Mouse (Mus musculus) embryonic facial prominence, embryonic 14.5 days (tissue): ENCODE results near the gene Abcg5. TPM values are rescaled to one million over a fixed set of nuclear protein-coding genes. Genes with fewer than 3 reads are reported as not detected.
A peak's percentile ranks its signal among the peaks of the same experiment; 100 is the strongest.

Experiments used
- ATAC-seq: fragments of 200-750 bp; cut with Nextera tagmentation; 2 replicates; pipeline ENCODE4 v1.8.0; 2017; ENCODE audit warnings: low read depth, moderate number of reproducible peaks, moderate TSS enrichment
- DNase-seq: peaks from one replicate; pipeline ENCODE4 v3.0.0-alpha.2; 2015; ENCODE audit warnings: low spot score
- H3K27ac ChIP-seq: fragments of 300-500 bp; sonication (generic); replicated peaks from 2 replicates; pipeline ENCODE4 v1.5.1; 2014; ENCODE audit warnings: low read depth, mild to moderate bottlenecking, low read length, moderate library complexity
- H3K27me3 ChIP-seq: fragments of 300-500 bp; sonication (generic); replicated peaks from 2 replicates; pipeline ENCODE4 v1.6.1; 2014; ENCODE audit warnings: low read length; ENCODE audit not compliant: control insufficient read depth, insufficient read depth
- H3K36me3 ChIP-seq: fragments of 300-500 bp; sonication (generic); 2 replicates; pipeline ENCODE4 v1.6.1; 2014; ENCODE audit warnings: low read length, mixed read lengths; ENCODE audit not compliant: control insufficient read depth, insufficient read depth
- H3K4me1 ChIP-seq: fragments of 300-500 bp; sonication (generic); 2 replicates; pipeline ENCODE4 v1.6.1; 2014; ENCODE audit warnings: antibody characterized with exemption, low read length; ENCODE audit not compliant: control insufficient read depth, insufficient read depth
- H3K4me2 ChIP-seq: fragments of 300-500 bp; sonication (generic); 2 replicates; pipeline ENCODE4 v1.6.1; 2014; ENCODE audit warnings: low read depth, mild to moderate bottlenecking, low read length, moderate library complexity, mixed read lengths
- H3K4me3 ChIP-seq: fragments of 300-500 bp; sonication (generic); 2 replicates; pipeline ENCODE4 v1.5.1; 2014; ENCODE audit warnings: low read depth, mild to moderate bottlenecking, low read length
- H3K9ac ChIP-seq: fragments of 300-500 bp; sonication (generic); 2 replicates; pipeline ENCODE4 v1.6.1; 2014; ENCODE audit warnings: low read depth, mild to moderate bottlenecking, low read length, moderate library complexity, mixed read lengths
- H3K9me3 ChIP-seq: fragments of 300-500 bp; sonication (generic); 2 replicates; pipeline ENCODE4 v1.6.1; 2016; ENCODE audit warnings: low read length; ENCODE audit not compliant: control insufficient read depth
- WGBS: fragments of 180-500 bp; shearing (Covaris S2); extraction: QIAGEN DNeasy Blood & Tissue Kit; methylation state at CpG from one replicate; pipeline ENCODE4 v1.1.7; 2014; 5-methylcytosine and 5-hydroxymethylcytosine counted together
- polyA plus RNA-seq: library from polyadenylated mRNA; unstranded; fragments of >200 nt; fragmentation: Nextera tagmentation; extraction: Ambion mirVana; gene quantifications from 2 replicates; pipeline ENCODE4 v1.2.1, GENCODE M21; 2014

Abcg5 gene
- polyA plus RNA-seq, 1 experiment from 2014 or later: 1.4 TPM

- H3K9me3 ChIP-seq: no peaks in the 10 kb centered on the region
- no peak overlapping the region for H3K4me2 ChIP-seq
- H3K4me3 ChIP-seq: no peak overlapping the region
- no peaks in the 10 kb centered on the region for H3K27me3 ChIP-seq
- no peak for ATAC-seq
- H3K27ac ChIP-seq: peak overlapping the region; percentile 74
- H3K36me3 ChIP-seq: 0 out of 2 replicates have a peak, but pooled peaks cover 20% of the 10 kb centered on the region
- no peak overlapping the region for H3K9ac ChIP-seq
- peaks cover 3% of the 10 kb centered on the region; the same call in 1 of the 2 replicates for H3K4me1 ChIP-seq
- 75% methylated on average over 4 of the region's 4 CpGs for WGBS
- no peak for DNase-seq
These were observed 60.8 kb downstream of the Abcg5 start for GRCm38 (mm10) chr17:84622028-84622427.

DNA sequence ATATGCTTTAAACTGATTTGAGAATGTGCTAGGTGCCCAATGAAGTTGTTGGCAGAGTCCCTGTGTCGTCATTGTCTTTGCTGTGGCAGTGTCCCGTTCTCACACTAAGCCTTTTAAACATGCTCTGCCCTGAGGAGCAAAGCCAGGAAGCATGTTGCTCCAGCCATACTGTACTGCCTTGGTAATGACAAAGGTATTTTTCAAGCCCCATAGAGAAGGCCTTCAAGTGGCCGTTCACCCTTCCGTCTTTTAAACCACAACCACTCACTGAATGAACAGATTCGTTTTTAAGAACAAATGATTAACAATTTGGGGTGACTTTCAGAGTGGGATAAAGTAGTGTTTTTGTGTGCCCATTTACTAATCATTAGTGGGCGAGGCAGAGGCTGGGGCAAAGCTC lies 61.6 kb downstream of the Abcg5 start:
- WGBS: 87% methylated on average over 6 of the region's 6 CpGs
- no peak overlapping the region for H3K4me3 ChIP-seq
- DNase-seq (no peak), ATAC-seq (no peak)
- H3K9ac ChIP-seq: no peak overlapping the region
- H3K36me3 ChIP-seq: 0 out of 2 replicates have a peak, but pooled peaks cover 20% of the 10 kb centered on the region
- no peak overlapping the region for H3K4me2 ChIP-seq
- H3K9me3 ChIP-seq: no peaks in the 10 kb centered on the region
- no peaks in the 10 kb centered on the region for H3K27me3 ChIP-seq
- H3K27ac ChIP-seq: no peak overlapping the region
- 0 out of 2 replicates have a peak, but pooled peaks cover 3% of the 10 kb centered on the region for H3K4me1 ChIP-seq

GRCm38 (mm10) chr17:84620610-84621009 lies 62.2 kb downstream of the Abcg5 start:
- Histone ChIP-seq H3K9me3 (no peaks in the 10 kb centered on the region), H3K36me3 (0 out of 2 replicates have a peak, but pooled peaks cover 20% of the 10 kb centered on the region), H3K4me3 (no peak overlapping the region), H3K27ac (no peak overlapping the region), H3K27me3 (no peaks in the 10 kb centered on the region), H3K4me2 (no peak overlapping the region), H3K4me1 (0 out of 2 replicates have a peak, but pooled peaks cover 3% of the 10 kb centered on the region), H3K9ac (no peak overlapping the region)
- 82% methylated on average over 6 of the region's 6 CpGs for WGBS
- DNase-seq: no peak
- ATAC-seq: no peak

DNA sequence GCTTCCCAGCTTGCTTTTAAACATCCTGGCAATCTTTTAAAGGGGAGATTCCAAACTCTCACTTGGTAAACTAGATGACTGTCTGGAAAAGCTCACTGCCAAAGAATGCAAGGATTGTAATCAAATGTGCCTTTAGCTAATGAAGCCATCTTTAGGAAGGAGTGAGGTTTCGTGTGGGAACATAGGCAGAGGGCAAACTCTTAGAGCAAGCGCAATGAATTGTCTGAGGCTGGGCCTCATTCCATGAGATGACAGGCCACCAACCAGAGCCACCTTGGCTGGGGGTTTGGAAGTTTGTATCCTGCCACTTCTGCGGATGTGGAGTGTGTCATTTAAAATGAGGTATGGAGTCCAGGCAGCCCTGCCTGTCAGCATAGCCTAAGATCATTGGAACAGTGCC lies 62.7 kb downstream of the Abcg5 start:
- Histone ChIP-seq H3K27me3 (no peaks in the 10 kb centered on the region), H3K27ac (no peak overlapping the region), H3K4me2 (no peak overlapping the region), H3K4me3 (no peak overlapping the region), H3K9me3 (no peaks in the 10 kb centered on the region), H3K4me1 (0 out of 2 replicates have a peak, but pooled peaks cover 3% of the 10 kb centered on the region), H3K9ac (no peak overlapping the region), H3K36me3 (0 out of 2 replicates have a peak, but pooled peaks cover 20% of the 10 kb centered on the region)
- no peak for ATAC-seq
- WGBS: 80% methylated on average over 3 of the region's 3 CpGs
- no peak for DNase-seq

DNA sequence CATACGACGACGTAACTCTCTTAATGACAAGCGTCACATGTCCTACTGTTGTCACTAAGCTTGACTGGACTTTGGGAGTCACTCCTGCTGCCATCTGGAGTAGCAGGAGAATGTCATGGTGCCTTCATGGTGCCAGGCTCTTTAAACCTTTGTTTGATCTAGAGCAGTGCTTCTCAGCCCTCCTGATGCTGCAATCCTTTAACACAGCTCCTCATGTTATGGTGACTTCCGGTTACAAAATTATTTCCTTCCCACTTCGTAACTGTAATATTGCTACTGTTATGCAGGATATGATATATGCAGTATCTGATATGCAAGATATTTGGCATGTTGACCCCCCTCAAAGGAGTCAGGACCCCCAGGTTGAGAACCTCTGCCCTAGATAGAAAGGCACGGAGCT lies 63.7 kb downstream of the Abcg5 start:
- Histone ChIP-seq H3K36me3 (peaks cover 29% of the 10 kb centered on the region; the same call in 1 of the 2 replicates), H3K4me3 (no peak overlapping the region), H3K9me3 (no peaks in the 10 kb centered on the region), H3K27ac (no peak overlapping the region), H3K4me2 (no peak overlapping the region), H3K9ac (no peak overlapping the region), H3K4me1 (0 out of 2 replicates have a peak, but pooled peaks cover 3% of the 10 kb centered on the region), H3K27me3 (no peaks in the 10 kb centered on the region)
- 81% methylated on average over 7 of the region's 7 CpGs for WGBS
- no peak for DNase-seq
- no peak for ATAC-seq

DNA sequence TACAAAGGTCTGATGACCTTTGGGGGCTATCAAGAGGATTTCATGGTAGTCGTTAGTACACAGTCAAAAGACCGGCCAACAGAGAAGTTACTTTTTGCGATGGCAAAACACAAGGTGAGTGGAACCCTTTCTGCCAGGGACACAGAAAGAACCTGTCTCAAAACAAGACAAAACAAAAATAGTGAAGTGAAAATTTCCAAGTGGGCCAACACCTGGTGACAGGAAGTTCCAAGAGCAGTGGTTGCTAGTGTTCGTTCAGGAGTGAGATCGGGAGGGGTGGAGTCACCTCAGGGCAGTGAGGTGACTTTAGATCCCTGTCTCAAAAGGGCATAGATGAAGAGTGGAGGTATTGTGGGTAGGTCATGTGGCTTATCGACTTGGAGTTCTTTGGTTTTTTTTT lies 64.9 kb downstream of the Abcg5 start:
- H3K9ac ChIP-seq: no peak overlapping the region
- 0 out of 2 replicates have a peak, but pooled peaks cover 1% of the 10 kb centered on the region for H3K4me1 ChIP-seq
- WGBS: 88% methylated on average over 6 of the region's 6 CpGs
- no peak overlapping the region for H3K4me2 ChIP-seq
- no peak overlapping the region for H3K4me3 ChIP-seq
- DNase-seq: no peak
- ATAC-seq: no peak
- H3K36me3 ChIP-seq: peaks cover 40% of the 10 kb centered on the region
- no peaks in the 10 kb centered on the region for H3K9me3 ChIP-seq
- H3K27ac ChIP-seq: no peak overlapping the region
- no peaks in the 10 kb centered on the region for H3K27me3 ChIP-seq

GRCm38 (mm10) chr17:84616526-84617074 lies 66.2 kb downstream of the Abcg5 start:
- Histone ChIP-seq H3K4me2 (no peak overlapping the region), H3K9ac (no peak overlapping the region), H3K4me1 (0 out of 2 replicates have a peak, but pooled peaks cover 5% of the 10 kb centered on the region), H3K27ac (no peak overlapping the region), H3K36me3 (peaks cover 51% of the 10 kb centered on the region), H3K27me3 (no peaks in the 10 kb centered on the region), H3K9me3 (no peaks in the 10 kb centered on the region), H3K4me3 (no peak overlapping the region)
- WGBS: 78% methylated on average over 6 of the region's 6 CpGs
- no peak for ATAC-seq
- no peak for DNase-seq

DNA sequence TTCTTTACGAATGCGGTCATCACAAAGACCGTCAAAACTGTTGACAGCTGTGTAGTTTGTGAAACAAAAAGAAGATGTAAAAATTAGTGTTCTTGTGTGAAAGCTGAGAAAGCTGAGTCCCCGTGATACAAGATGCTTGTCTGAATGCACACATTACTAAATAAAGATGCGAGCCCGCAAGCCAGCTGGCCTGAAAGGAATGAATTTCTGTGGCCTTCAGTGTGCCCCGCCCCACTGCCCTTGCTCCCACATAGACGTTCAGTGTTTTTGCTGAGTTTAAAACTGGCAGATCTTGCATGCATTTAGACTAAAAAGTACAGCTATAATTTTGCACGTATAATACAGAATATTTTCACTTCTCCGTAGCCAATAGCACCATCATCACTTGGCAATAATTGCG lies 67.0 kb downstream of the Abcg5 start:
- DNase-seq (peak; percentile 51), ATAC-seq (no peak)
- 80% methylated on average over 11 of the region's 11 CpGs for WGBS
- Histone ChIP-seq H3K9me3 (no peaks in the 10 kb centered on the region), H3K36me3 (peaks cover 51% of the 10 kb centered on the region), H3K4me3 (no peak overlapping the region), H3K4me1 (0 out of 2 replicates have a peak, but pooled peaks cover 7% of the 10 kb centered on the region), H3K27ac (no peak overlapping the region), H3K9ac (no peak overlapping the region), H3K27me3 (no peaks in the 10 kb centered on the region), H3K4me2 (no peak overlapping the region)

DNA sequence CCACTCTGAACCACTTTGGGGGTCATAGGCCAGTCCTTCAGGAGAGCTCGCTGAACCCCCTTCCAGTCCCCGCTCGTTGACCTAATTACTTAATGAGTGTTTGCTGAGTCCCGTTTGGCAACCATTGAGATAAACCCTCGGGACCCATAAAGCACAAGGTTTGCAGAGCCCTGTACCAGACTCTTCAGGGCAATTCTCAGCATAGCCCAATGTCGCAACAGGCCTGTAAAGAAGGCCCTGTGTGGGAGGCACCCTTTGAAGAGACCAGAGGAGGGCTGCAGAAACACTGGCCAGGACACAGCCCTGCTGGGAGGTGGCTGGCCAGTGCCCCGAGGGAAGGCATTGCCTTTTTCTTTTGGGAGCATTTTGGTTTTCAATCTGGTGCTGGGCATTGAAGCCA lies 70.8 kb downstream of the Abcg5 start:
- Histone ChIP-seq H3K4me3 (no peak overlapping the region), H3K9ac (no peak overlapping the region), H3K27me3 (no peaks in the 10 kb centered on the region), H3K9me3 (no peaks in the 10 kb centered on the region), H3K27ac (no peak overlapping the region), H3K36me3 (peaks cover 43% of the 10 kb centered on the region), H3K4me1 (0 out of 2 replicates have a peak, but pooled peaks cover 7% of the 10 kb centered on the region), H3K4me2 (no peak overlapping the region)
- DNase-seq (no peak), ATAC-seq (0 out of 2 replicates have a peak, but pooled peaks have one; percentile 26)
- WGBS: 61% methylated on average over 7 of the region's 7 CpGs
